Mouse (Mus musculus) embryonic facial prominence, embryonic 15.5 days (tissue): ENCODE results near the gene Nipal4. TPM values are rescaled to one million over a fixed set of nuclear protein-coding genes. Genes with fewer than 3 reads are reported as not detected.
A peak's percentile ranks its signal among the peaks of the same experiment; 100 is the strongest.
"Not testable (repeated sequence)": the region's sequence is repeated elsewhere in the genome, so short reads cannot be mapped to it uniquely, and the experiment has no call there.

Experiments used
- ATAC-seq: fragments of 200-750 bp; cut with Nextera tagmentation; 2 replicates; pipeline ENCODE4 v1.8.0; 2017; ENCODE audit warnings: low read depth, moderate TSS enrichment; ENCODE audit not compliant: insufficient number of reproducible peaks, low FRiP score, low TSS enrichment
- H3K27ac ChIP-seq: fragments of 300-500 bp; sonication (generic); replicated peaks from 2 replicates; pipeline ENCODE4 v1.5.1; 2015; ENCODE audit warnings: mild to moderate bottlenecking, inconsistent platforms
- H3K27me3 ChIP-seq: fragments of 300-500 bp; sonication (generic); 2 replicates; pipeline ENCODE4 v1.6.1; 2015; ENCODE audit warnings: inconsistent platforms
- H3K36me3 ChIP-seq: fragments of 300-500 bp; sonication (generic); 2 replicates; pipeline ENCODE4 v1.6.1; 2015; ENCODE audit warnings: mild to moderate bottlenecking, inconsistent platforms
- H3K4me1 ChIP-seq: fragments of 300-500 bp; sonication (generic); 2 replicates; pipeline ENCODE4 v1.6.1; 2015; ENCODE audit warnings: inconsistent platforms
- H3K4me2 ChIP-seq: fragments of 300-500 bp; sonication (generic); replicated peaks from 2 replicates; pipeline ENCODE4 v1.6.1; 2015; ENCODE audit warnings: mild to moderate bottlenecking, inconsistent platforms
- H3K4me3 ChIP-seq: fragments of 300-500 bp; sonication (generic); replicated peaks from 2 replicates; pipeline ENCODE4 v1.5.1; 2015; ENCODE audit warnings: mild to moderate bottlenecking, inconsistent platforms
- H3K9ac ChIP-seq: fragments of 300-500 bp; sonication (generic); 2 replicates; pipeline ENCODE4 v1.6.1; 2015; ENCODE audit warnings: inconsistent platforms
- H3K9me3 ChIP-seq: fragments of 300-500 bp; sonication (generic); replicated peaks from 2 replicates; pipeline ENCODE4 v1.6.1; 2016; ENCODE audit warnings: inconsistent platforms
- WGBS: fragments of 180-500 bp; shearing (Covaris S2); methylation state at CpG from one replicate; pipeline ENCODE4 v1.1.7; 2015; 5-methylcytosine and 5-hydroxymethylcytosine counted together
- polyA plus RNA-seq: library from polyadenylated mRNA; unstranded; fragments of >200 nt; fragmentation: Nextera tagmentation; extraction: Ambion mirVana; gene quantifications from 2 replicates; pipeline ENCODE4 v1.2.1, GENCODE M21; 2015

Gene Nipal4
- polyA plus RNA-seq, 1 experiment from 2014 or later = 9.5 TPM

- no peak overlapping the region for H3K27ac ChIP-seq
- no peaks in the 10 kb centered on the region for H3K36me3 ChIP-seq
- 90% methylated on average over 11 of the region's 11 CpGs for WGBS
- no peaks in the 10 kb centered on the region for H3K27me3 ChIP-seq
- no peak overlapping the region for H3K4me3 ChIP-seq
- no peaks in the 10 kb centered on the region for H3K9me3 ChIP-seq
- no peak overlapping the region for H3K4me2 ChIP-seq
- no peak for ATAC-seq
- H3K9ac ChIP-seq = no peak overlapping the region
- peaks cover 4% of the 10 kb centered on the region; the same call in 1 of the 2 replicates for H3K4me1 ChIP-seq
Observed at GRCm38 (mm10) chr11:46200664-46201063, 34.4 kb upstream of the Nipal4 start.

GRCm38 (mm10) chr11:46194175-46194574 is 27.9 kb upstream of the Nipal4 start:
- Histone ChIP-seq H3K27ac (no peak overlapping the region), H3K27me3 (no peaks in the 10 kb centered on the region), H3K9me3 (no peaks in the 10 kb centered on the region), H3K4me1 (peaks cover 9% of the 10 kb centered on the region; the same call in 1 of the 2 replicates), H3K4me3 (no peak overlapping the region), H3K4me2 (no peak overlapping the region), H3K36me3 (no peaks in the 10 kb centered on the region), H3K9ac (no peak overlapping the region)
- no peak for ATAC-seq
- 62% methylated on average over 4 of the region's 4 CpGs for WGBS

- no peaks in the 10 kb centered on the region for H3K27me3 ChIP-seq
- peaks cover 23% of the 10 kb centered on the region; the same call in 1 of the 2 replicates for H3K4me1 ChIP-seq
- 11% methylated on average over 2 of the region's 2 CpGs for WGBS
- H3K4me3 ChIP-seq = no peak overlapping the region
- H3K4me2 ChIP-seq = no peak overlapping the region
- no peak overlapping the region for H3K9ac ChIP-seq
- H3K9me3 ChIP-seq = no peaks in the 10 kb centered on the region
- H3K27ac ChIP-seq = peak overlapping the region; percentile 71; the same call in 1 of the 2 replicates
- ATAC-seq = 0 out of 2 replicates have a peak, but pooled peaks have one; percentile 39
- no peaks in the 10 kb centered on the region for H3K36me3 ChIP-seq
Observed at GRCm38 (mm10) chr11:46188283-46188682, 22.0 kb upstream of the Nipal4 start.

- WGBS = 21% methylated on average over 4 of the region's 4 CpGs
- ATAC-seq = peak; percentile 54; the same call in 1 of the 2 replicates
- H3K4me1 ChIP-seq = peaks cover 23% of the 10 kb centered on the region; the same call in 1 of the 2 replicates
Observed at GRCm38 (mm10) chr11:46185486-46185885, 19.2 kb upstream of the Nipal4 start.

GRCm38 (mm10) chr11:46184946-46185345 is 18.6 kb upstream of the Nipal4 start:
- no peaks in the 10 kb centered on the region for H3K27me3 ChIP-seq
- WGBS = 61% methylated on average over 3 of the region's 3 CpGs
- H3K9ac ChIP-seq = no peak overlapping the region
- H3K36me3 ChIP-seq = no peaks in the 10 kb centered on the region
- no peak overlapping the region for H3K4me3 ChIP-seq
- H3K4me2 ChIP-seq = no peak overlapping the region
- H3K9me3 ChIP-seq = no peaks in the 10 kb centered on the region
- no peak for ATAC-seq
- H3K27ac ChIP-seq = peak overlapping the region; percentile 65; the same call in 1 of the 2 replicates
- peaks cover 21% of the 10 kb centered on the region; the same call in 1 of the 2 replicates for H3K4me1 ChIP-seq

More at GRCm38 (mm10) chr11:46185486-46185885, 19.2 kb upstream of the Nipal4 start:
- Histone ChIP-seq H3K27me3 (no peaks in the 10 kb centered on the region), H3K27ac (peak overlapping the region; percentile 65; the same call in 1 of the 2 replicates), H3K4me3 (no peak overlapping the region), H3K36me3 (no peaks in the 10 kb centered on the region), H3K4me2 (no peak overlapping the region), H3K9ac (no peak overlapping the region), H3K9me3 (no peaks in the 10 kb centered on the region)

GRCm38 (mm10) chr11:46182031-46182430 is 15.7 kb upstream of the Nipal4 start:
- WGBS = 93% methylated on average over 1 of the region's 1 CpGs

GRCm38 (mm10) chr11:46177246-46178043 is 11.1 kb upstream of the Nipal4 start:
- Histone ChIP-seq H3K9me3 (no peaks in the 10 kb centered on the region), H3K27ac (peak overlapping the region; percentile 52; the same call in 1 of the 2 replicates), H3K4me2 (no peak overlapping the region), H3K4me1 (no peaks in the 10 kb centered on the region), H3K9ac (no peak overlapping the region), H3K36me3 (no peaks in the 10 kb centered on the region), H3K27me3 (no peaks in the 10 kb centered on the region), H3K4me3 (no peak overlapping the region)
- ATAC-seq = no peak
- WGBS = 59% methylated on average over 10 of the region's 10 CpGs

More at GRCm38 (mm10) chr11:46182031-46182430, 15.7 kb upstream of the Nipal4 start:
- H3K36me3 ChIP-seq, H3K9me3 ChIP-seq, H3K27me3 ChIP-seq, H3K4me1 ChIP-seq, H3K9ac ChIP-seq, H3K27ac ChIP-seq, ATAC-seq, H3K4me2 ChIP-seq, H3K4me3 ChIP-seq: not testable (repeated sequence)

- H3K27me3 ChIP-seq = no peaks in the 10 kb centered on the region
- no peak for ATAC-seq
- H3K4me1 ChIP-seq = no peaks in the 10 kb centered on the region
- H3K27ac ChIP-seq = no peak overlapping the region
- no peak overlapping the region for H3K4me2 ChIP-seq
- no peak overlapping the region for H3K9ac ChIP-seq
- H3K4me3 ChIP-seq = no peak overlapping the region
- WGBS = 81% methylated on average over 6 of the region's 6 CpGs
- no peaks in the 10 kb centered on the region for H3K36me3 ChIP-seq
- H3K9me3 ChIP-seq = no peaks in the 10 kb centered on the region
Observed at GRCm38 (mm10) chr11:46176155-46176554, 9.8 kb upstream of the Nipal4 start.

GRCm38 (mm10) chr11:46172128-46172527 is 5.8 kb upstream of the Nipal4 start:
- ATAC-seq = no peak
- no peak overlapping the region for H3K4me3 ChIP-seq
- H3K4me1 ChIP-seq = no peaks in the 10 kb centered on the region
- no peak overlapping the region for H3K4me2 ChIP-seq
- H3K36me3 ChIP-seq = no peaks in the 10 kb centered on the region
- no peaks in the 10 kb centered on the region for H3K9me3 ChIP-seq
- no peak overlapping the region for H3K9ac ChIP-seq
- WGBS = 74% methylated on average over 9 of the region's 9 CpGs
- H3K27me3 ChIP-seq = no peaks in the 10 kb centered on the region
- H3K27ac ChIP-seq = no peak overlapping the region

GRCm38 (mm10) chr11:46169908-46170307 is 3.6 kb upstream of the Nipal4 start:
- WGBS = 45% methylated on average over 3 of the region's 3 CpGs
- Histone ChIP-seq H3K4me3 (no peak overlapping the region), H3K4me1 (peaks cover 5% of the 10 kb centered on the region; the same call in 1 of the 2 replicates), H3K36me3 (no peaks in the 10 kb centered on the region), H3K9me3 (no peaks in the 10 kb centered on the region), H3K9ac (no peak overlapping the region), H3K4me2 (no peak overlapping the region), H3K27ac (no peak overlapping the region), H3K27me3 (peaks cover 9% of the 10 kb centered on the region; the same call in 1 of the 2 replicates)
- ATAC-seq = no peak

GRCm38 (mm10) chr11:46168506-46168905 is 2.2 kb upstream of the Nipal4 start:
- peaks cover 13% of the 10 kb centered on the region; the same call in 1 of the 2 replicates for H3K27me3 ChIP-seq
- H3K36me3 ChIP-seq = no peaks in the 10 kb centered on the region
- peaks cover 5% of the 10 kb centered on the region; the same call in 1 of the 2 replicates for H3K4me1 ChIP-seq
- no peaks in the 10 kb centered on the region for H3K9me3 ChIP-seq
- no peak overlapping the region for H3K9ac ChIP-seq
- H3K27ac ChIP-seq = no peak overlapping the region
- no peak overlapping the region for H3K4me3 ChIP-seq
- WGBS = 74% methylated on average over 7 of the region's 7 CpGs
- ATAC-seq = no peak
- H3K4me2 ChIP-seq = no peak overlapping the region
